Mouse (Mus musculus): Measurements from ENCODE around the gene Tmem168.

The Tmem168 gene

DNA sequence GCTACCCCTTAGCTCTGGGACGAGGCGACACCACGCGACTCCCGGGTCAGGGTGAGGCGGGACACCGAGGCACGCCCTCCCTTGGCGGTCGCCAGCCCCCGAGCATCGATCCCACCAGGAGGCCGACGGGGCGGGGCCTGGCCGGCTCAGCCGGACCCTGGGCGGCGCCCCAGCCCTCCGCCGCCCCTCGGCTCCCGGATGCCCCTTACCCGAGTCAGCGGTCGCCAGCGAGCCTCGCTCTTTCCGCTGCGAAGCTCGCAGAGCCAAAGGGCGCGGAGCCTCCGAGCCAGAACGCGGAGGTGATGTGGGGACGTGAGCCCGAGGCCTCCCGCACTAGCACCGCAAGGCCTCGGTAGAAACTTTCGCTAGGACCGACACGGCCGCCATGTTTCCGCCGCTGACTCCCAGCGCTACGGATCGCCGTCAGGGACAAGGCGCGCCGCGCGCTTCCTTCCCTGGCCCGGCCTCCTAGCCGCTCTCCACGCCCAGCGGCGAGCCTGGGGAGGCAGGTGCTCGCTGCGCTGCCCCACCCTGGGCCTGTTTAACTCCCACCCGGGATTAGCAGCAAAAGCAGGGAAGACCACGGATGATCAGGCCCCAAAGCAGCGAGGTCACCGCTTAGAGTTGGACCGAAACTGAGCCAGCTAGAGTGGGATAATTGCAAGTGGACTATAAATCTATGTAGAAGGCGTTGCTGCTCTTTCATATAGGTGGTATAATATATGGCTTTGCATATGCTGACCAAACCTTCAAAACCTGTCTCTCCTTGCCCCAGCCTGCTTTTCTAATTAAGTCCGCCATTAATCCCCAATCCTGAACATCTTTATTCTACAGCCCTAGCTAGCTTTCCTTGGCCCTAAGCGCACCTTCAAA lies at the start of gene Tmem168:
Gene Tmem168 (minus strand): TSS at position 480 of the 873 bp plus-strand sequence.
- in situ Hi-C loops (cut with MboI; ENCODE audit: unreplicated experiment in 2 of 2): loop anchor here (5.0 to 25.0 kb wide), 6 partner anchors 69 to 1671 kb away; partner anchors contain the start of genes 2610001J05Rik (in 2 of the 2), Tmem106b (in 2 of the 2) and Bmt2 (in 1 of the 2)

DNA sequence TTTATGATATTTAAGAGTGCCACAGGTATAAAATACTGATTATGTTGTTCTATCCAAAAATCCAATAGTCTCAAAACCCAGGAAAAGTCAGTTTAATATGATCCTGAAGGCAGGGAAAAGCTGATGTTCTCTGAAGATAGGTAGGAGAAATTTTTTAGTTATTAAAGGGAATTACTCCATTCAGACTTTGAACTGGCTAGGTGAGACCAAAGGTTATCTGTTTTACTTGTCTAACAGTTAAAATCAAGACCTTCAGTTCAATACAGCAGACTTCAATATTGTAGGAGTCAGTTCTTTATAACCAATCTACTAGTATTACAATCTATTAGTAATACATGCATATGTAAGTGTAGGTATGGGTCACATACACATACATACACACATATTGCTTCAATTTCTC lies 46.2 kb upstream of the Tmem168 start:
- in situ Hi-C loops (cut with MboI; ENCODE audit: unreplicated experiment in 2 of 2): no loop called here

- in situ Hi-C loops (cut with MboI; ENCODE audit: unreplicated experiment in 2 of 2): no loop called here
Measured at GRCm38 (mm10) chr6:13652284-13652683, 44.4 kb upstream of the Tmem168 start.

GRCm38 (mm10) chr6:13650854-13651253 lies 43.0 kb upstream of the Tmem168 start:
- in situ Hi-C loops (cut with MboI; ENCODE audit: unreplicated experiment in 2 of 2): no loop called here

GRCm38 (mm10) chr6:13648305-13648704 lies 40.4 kb upstream of the Tmem168 start:
- in situ Hi-C loops (cut with MboI; ENCODE audit: unreplicated experiment in 2 of 2): no loop called here

DNA sequence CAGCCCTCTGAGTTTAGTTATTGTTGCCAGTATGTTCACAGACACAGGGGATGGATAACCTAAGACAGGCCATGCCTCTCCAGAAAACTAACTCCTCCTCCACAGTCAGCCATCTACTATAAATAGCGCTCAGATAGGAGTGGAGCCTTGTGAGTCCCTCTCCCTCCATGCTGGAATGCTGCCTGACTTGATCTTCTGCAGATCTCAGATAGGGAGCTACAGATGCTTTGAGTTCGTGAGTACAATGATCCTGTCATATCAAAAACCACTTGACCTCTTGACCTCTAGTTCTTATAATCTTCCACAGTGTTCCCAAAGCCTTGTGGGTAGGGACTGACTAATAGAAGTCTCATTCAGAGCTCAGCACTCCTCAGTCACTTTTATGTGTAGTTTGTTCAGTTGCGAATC lies 28.7 kb upstream of the Tmem168 start:
- in situ Hi-C loops (cut with MboI; ENCODE audit: unreplicated experiment in 2 of 2): no loop called here

DNA sequence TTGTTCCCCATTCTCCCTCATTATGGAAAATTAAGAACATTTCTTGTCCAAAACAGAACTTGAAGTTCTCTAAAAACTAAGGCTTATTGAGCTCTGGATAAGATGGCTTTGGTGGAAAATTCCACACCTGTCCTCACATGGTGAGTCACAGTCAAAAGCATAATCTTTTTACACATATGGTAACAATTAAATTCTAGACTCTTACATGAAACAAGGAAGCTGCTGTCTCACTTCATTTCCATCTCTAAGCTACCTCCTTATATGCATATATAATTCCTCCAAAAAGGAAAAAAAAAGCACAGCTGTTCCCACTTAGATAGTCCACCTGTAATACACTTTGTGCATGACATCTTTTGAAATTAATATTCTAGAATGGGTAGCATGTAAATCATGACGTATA lies 24.7 kb upstream of the Tmem168 start:
- in situ Hi-C loops (cut with MboI; ENCODE audit: unreplicated experiment in 2 of 2): no loop called here

GRCm38 (mm10) chr6:13630607-13631006 lies 22.7 kb upstream of the Tmem168 start:
- in situ Hi-C loops (cut with MboI; ENCODE audit: unreplicated experiment in 2 of 2): no loop called here

GRCm38 (mm10) chr6:13619618-13620017 lies 11.7 kb upstream of the Tmem168 start:
- in situ Hi-C loops (cut with MboI; ENCODE audit: unreplicated experiment in 2 of 2): loop anchor here (10.0 to 25.0 kb wide), 3 partner anchors 55 to 1682 kb away; partner anchors contain the start of genes Tmem106b (in 2 of the 2) and Bmt2 (in 1 of the 2)

- in situ Hi-C loops (cut with MboI; ENCODE audit: unreplicated experiment in 2 of 2): loop anchor here (10.0 to 25.0 kb wide), 3 partner anchors 58 to 1680 kb away; partner anchors contain the start of genes Tmem106b (in 2 of the 2) and Bmt2 (in 1 of the 2)
Measured at GRCm38 (mm10) chr6:13617110-13617509, 9.2 kb upstream of the Tmem168 start.

DNA sequence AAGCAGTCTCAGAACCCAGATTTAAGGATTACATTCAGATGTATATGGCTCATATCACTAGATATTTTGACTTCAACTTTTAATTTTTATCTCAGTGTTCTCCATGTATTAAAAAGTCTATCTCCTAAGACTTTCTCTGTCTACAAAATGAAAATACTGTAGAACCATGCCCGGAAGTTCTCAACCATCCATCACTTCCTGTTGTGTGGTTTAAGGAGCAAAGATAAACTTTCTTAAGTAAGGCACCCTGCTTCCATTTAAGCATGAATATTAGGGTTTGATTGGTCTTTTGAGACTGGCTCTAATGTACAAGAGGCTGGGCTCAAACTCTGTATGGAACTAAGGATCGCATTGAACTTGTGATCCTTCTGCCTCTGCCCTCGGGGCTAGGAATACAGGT lies 6.7 kb upstream of the Tmem168 start:
- in situ Hi-C loops (cut with MboI; ENCODE audit: unreplicated experiment in 2 of 2): loop anchor here (10.0 to 25.0 kb wide), 3 partner anchors 60 to 1677 kb away; partner anchors contain the start of genes Tmem106b (in 2 of the 2) and Bmt2 (in 1 of the 2)

DNA sequence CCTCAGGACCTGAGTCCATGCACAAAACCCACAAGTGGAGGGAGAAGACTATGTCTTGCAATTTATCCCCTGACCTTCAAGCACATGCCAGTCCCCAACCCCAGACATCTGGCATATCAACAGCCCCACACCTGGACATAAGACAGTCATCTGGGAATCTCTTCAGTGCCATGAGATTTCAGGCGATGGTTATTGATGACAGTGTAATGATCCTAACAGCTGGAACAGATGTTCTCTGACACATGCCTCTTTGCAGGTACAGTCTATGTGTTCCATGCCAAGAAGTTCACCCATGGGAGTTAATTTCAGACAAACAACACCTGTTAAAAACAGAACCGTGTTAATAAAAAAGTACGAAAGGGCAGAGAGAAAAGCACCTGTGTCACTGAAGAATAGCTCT lies 5.8 kb upstream of the Tmem168 start:
- in situ Hi-C loops (cut with MboI; ENCODE audit: unreplicated experiment in 2 of 2): loop anchor here (10.0 to 25.0 kb wide), 3 partner anchors 61 to 1676 kb away; partner anchors contain the start of genes Tmem106b (in 2 of the 2) and Bmt2 (in 1 of the 2)

GRCm38 (mm10) chr6:13610869-13611268 lies 3.0 kb upstream of the Tmem168 start:
- in situ Hi-C loops (cut with MboI; ENCODE audit: unreplicated experiment in 2 of 2): loop anchor here (10.0 to 25.0 kb wide), 3 partner anchors 64 to 1674 kb away; partner anchors contain the start of genes Tmem106b (in 2 of the 2) and Bmt2 (in 1 of the 2)

GRCm38 (mm10) chr6:13609353-13610140 lies 1.6 kb upstream of the Tmem168 start:
- in situ Hi-C loops (cut with MboI; ENCODE audit: unreplicated experiment in 2 of 2): loop anchor here (5.0 to 25.0 kb wide), 7 partner anchors 65 to 1672 kb away; partner anchors contain the start of genes 2610001J05Rik (in 2 of the 2), Bmt2 (in 2 of the 2) and Tmem106b (in 2 of the 2)

DNA sequence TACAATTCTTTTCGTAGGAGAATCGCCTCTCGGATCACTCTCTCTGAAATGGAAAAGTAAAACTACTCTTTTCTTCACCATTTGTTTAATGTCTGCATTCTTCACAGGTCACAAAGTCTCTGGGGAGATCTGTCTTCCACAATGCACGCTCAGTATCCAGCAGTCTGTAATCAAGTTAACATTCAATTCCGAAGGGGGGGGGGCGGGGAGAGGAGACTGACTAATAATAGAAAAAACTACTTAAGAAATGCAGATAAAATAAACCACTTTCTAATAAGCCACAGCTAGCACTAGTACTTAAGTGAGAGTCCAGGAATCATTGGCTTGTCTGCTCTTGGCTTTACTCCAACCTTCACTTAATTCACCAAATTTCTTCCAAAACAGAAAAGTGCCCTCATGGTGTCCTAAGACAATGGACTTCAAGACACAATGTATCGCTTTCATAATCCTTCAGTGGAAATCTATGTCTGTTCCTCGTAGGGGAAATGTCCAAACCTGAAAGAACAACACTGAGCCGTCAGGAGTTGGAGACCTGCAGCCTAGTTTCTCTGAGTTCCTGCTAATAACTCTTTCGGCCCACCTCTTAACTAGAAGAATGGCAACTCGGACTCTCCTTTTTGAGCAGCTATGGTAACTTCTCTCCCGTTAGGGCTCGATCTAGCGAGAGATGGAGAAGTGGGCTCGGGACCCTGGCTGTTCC lies 829 bp downstream of the Tmem168 start:
- in situ Hi-C loops (cut with MboI; ENCODE audit: unreplicated experiment in 2 of 2): loop anchor here (5.0 to 25.0 kb wide), 6 partner anchors 70 to 1670 kb away; partner anchors contain the start of genes 2610001J05Rik (in 2 of the 2), Tmem106b (in 2 of the 2) and Bmt2 (in 1 of the 2)

DNA sequence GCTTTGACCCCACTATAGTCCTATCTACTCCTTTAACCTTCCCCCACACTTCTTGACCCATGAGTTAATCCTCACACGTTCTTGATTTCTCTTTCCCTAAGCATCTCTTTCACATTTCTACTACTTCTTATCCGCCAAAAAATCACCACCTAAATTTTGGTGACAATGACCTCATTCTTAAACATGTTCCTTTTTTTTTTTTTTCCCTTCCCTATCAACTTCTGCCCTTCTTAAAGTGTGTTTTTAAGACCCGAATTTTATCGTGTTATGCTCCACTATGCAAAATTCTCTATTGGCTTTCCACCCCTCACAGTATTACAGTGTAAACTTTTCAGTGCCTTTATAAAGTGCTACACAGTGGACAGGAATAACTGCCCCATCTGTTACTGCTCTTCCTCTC lies 1.5 kb downstream of the Tmem168 start:
- in situ Hi-C loops (cut with MboI; ENCODE audit: unreplicated experiment in 2 of 2): loop anchor here (5.0 to 25.0 kb wide), 6 partner anchors 71 to 1669 kb away; partner anchors contain the start of genes 2610001J05Rik (in 2 of the 2), Tmem106b (in 2 of the 2) and Bmt2 (in 1 of the 2)

- in situ Hi-C loops (cut with MboI; ENCODE audit: unreplicated experiment in 2 of 2): loop anchor here (10.0 to 25.0 kb wide), 3 partner anchors 272 to 1666 kb away; partner anchors contain the start of genes Tmem106b (in 2 of the 2) and 2610001J05Rik (in 1 of the 2)
Measured at GRCm38 (mm10) chr6:13603134-13603533, 4.8 kb downstream of the Tmem168 start.

- in situ Hi-C loops (cut with MboI; ENCODE audit: unreplicated experiment in 2 of 2): loop anchor here (10.0 to 25.0 kb wide), 3 partner anchors 273 to 1664 kb away; partner anchors contain the start of genes Tmem106b (in 2 of the 2) and 2610001J05Rik (in 1 of the 2)
Measured at GRCm38 (mm10) chr6:13601587-13601986, 6.3 kb downstream of the Tmem168 start.

DNA sequence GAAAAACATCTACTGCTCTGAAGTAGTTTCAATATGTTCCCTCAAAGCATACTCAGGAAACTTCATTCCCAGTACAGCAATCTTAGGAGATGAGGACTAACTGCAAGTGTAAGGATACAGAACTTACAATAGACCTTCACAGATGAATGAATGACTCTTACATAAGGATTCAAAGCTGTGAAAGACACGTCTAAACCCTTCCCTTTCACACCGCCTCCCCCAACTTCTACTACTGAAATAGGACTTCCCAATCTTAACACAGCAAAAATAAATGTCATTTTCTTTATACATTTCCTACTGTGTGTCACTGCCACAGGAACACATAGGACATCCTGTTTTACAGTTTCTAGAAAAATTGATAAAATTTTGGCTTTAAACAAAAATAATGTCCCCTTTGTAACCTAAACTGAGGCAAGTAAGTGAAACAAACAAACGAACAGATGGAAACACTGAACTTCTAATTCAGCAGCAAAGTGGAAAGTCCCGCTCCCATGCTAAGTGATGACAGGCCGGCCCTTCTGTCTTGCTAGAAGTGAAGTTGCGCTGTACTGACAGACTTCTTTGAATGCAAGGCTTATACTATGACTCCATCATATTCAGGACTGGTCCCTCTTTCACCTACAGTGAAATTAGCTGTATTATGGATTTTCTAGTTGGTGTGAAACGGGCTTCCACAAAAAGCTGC lies 9.5 kb downstream of the Tmem168 start:
- in situ Hi-C loops (cut with MboI; ENCODE audit: unreplicated experiment in 2 of 2): no loop called here

All from v-Abl transformed pro-B cells (cell line).